Mouse (Mus musculus): Measurements from ENCODE around the gene Naa60.
A peak's percentile ranks its signal among the peaks of the same experiment; 100 is the strongest.

The Naa60 gene

DNA sequence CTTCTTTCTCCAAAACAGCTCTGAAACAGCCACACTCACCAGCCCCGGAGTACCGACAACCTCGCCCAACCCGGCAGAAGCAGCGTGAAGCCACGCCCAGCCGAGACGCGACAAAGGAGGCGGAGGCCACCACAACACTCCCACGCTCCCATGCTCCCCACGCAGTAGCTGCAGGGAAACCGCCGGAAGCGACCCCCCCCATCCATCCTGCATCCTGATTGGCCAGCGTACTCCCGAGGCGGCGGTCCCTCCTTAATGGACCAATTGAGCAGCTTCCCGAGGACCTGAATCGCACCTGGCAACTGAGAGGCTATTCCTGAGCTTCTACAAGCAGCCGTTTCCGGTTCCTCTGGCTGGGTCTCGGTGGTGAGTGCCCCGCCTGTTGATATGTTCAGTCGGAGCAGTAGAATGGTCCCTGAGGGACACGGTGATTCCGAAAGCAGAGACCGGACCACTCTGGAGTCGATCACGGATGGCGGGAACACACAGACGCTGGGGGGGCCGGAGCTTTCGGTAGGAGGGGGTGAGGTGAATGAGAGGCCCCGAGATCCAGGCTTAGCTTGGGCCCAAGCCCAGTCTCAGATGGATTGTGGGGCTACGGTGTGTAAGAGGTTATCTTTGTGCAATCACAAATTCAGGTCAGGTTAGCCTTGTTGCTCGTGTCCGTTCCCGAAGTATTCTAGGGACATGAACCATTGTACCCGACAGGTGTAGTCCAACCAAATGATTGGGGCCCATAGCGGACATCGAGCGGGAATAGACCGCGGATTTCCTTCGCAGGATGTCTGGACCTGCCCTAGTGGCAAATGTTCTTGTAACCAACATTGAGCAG is at the start of gene Naa60:
Gene Naa60 (plus strand): TSS at position 160 of the 832 bp plus-strand sequence.
- peak; percentile 91 for DNase-seq (ENCODE audit: low spot score)

DNA sequence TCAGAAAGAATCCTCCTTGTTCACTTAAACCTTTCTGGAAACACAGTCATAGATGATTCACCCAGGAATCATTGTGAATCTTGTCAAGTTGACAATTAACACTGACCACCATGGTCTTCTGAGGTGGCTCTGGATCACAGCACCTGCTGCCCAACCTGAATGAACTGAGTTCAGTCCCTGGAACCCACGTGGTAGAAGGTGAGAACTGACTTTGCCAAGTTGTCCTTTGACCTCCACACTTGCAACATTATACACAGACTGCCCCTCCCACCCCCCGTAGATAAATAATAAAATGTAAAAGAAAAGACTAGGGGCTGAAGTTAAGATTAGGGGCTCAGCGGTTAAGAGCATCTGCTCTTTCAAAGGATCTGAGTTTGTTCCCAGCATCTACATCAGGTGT is 44.2 kb upstream of the Naa60 start:
- no peak for DNase-seq (ENCODE audit: low spot score)

DNA sequence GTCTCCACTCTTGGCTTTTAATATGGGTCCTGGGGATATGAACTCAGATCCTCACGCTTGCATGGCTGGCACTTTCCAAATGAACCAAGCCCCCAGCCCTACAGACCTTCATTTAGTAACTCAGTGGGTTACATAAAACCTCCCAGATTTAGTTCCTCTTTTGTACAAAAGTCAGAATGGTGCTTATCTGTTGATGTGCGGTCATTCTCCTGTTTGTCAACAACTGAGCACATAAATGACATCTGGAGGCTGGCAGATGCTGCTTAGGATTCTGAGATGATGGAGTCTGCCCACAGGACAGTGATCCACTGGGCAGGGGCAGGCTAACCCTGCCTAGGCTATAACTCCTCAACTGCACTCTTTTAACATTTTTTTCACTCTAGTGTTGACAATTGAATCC is 42.4 kb upstream of the Naa60 start:
- no peak for DNase-seq (ENCODE audit: low spot score)

DNA sequence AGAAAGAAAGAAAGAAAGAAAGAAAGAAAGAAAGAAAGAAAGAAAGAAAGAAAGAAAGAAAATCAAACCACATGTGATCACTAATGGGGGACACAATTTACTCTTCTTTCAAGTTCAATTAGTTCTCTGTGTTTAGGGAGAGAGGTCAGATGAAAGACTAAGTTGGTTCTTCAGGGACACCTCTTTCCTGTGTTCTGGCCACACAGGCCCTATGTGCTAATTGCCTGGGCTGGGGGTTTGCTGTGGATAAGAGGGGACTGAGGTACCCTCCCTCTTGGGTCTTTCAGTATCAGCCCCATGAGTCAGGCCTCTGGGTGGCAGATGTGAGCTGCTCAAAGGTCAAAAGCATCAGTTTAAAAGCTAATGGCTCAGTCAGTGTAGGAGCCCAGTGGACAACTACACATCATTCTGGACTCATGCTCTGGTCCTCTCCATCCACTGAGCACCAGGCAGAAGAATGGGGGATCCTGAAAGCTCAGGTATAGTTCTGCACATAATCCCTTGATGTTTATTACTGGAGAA is 41.5 kb upstream of the Naa60 start, which contains the start of gene Olfr15:
Gene Olfr15 (plus strand): TSS at position 291 of the 522 bp plus-strand sequence.
- no peak for DNase-seq (ENCODE audit: low spot score)

DNA sequence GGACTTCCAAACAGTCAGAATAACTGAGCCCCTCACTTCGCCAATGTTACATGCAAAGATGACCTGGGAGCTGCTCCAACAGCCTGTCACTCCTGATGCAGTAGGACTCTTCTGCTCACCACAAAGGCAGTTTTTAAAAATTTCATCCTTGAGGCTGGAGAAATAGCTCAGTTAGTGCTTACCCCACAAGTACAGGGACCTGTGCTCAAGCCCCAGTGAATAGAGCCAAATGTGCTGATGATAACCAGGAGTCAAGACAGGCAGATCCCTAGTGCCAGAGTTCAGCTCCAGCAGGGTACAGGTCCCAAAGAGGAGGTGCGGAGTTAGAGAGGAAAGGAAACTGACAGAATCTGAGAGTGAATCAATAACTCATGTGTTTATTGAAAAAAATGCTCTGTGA is 36.7 kb upstream of the Naa60 start:
- DNase-seq (ENCODE audit: low spot score): no peak

DNA sequence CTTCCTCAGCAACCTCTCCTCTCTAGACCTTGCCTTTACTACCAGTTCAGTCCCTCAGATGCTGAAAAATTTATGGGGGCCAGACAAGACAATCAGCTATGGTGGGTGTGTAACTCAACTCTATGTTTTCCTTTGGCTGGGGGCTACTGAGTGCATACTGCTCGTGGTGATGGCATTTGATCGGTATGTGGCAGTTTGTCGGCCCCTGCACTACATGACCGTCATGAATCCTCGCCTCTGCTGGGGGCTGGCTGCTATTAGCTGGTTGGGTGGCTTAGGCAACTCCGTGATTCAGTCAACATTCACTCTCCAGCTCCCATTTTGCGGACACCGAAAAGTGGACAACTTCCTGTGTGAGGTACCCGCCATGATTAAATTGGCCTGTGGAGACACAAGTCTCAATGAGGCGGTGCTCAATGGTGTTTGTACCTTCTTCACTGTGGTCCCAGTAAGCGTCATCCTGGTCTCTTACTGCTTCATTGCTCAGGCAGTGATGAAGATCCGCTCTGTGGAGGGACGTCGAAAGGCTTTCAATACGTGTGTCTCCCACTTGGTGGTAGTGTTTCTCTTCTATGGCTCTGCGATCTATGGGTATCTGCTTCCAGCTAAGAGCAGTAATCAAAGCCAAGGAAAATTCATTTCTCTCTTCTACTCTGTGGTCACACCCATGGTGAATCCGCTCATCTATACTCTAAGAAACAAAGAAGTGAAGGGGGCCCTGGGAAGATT is 32.9 kb upstream of the Naa60 start:
- DNase-seq (ENCODE audit: low spot score): no peak

DNA sequence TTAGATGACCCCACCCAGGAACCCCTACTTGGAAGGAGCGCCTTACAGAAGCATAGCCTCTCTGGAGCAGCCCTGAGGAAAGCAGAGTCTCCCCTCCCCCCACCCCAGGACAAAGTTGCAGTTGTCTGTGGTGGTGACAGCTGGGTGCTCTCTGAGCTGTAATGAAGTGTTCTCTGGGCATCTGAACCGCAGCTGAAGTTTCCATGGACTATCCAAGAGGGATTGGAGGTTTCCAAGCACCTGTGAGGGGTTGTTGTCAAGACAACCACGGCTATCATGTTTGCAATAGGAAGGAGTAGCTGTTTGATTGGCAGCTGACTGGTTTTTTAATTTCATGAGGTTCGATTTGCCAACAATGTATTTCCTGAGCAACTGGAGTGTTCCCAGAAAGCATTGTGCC is 29.2 kb upstream of the Naa60 start:
- DNase-seq (ENCODE audit: low spot score): no peak

DNA sequence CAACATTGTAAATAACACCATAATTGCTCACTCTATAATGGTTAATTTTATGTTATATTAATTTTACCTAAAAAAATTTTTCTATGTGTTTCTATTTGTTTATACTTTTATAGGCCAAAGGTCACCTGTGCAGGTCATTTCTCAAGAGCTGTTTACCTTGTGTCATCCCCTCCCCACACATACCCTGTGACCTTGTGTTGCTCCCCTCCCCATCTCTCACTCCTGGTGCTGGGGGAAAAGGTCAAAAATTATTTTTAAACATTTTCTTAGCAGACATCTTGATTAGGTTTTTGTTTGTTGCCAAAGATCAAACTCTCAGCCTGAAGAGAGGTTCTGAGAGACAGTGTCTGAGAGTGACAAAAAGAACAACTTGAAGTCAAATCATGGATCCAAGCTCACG is 28.4 kb upstream of the Naa60 start:
- no peak for DNase-seq (ENCODE audit: low spot score)

DNA sequence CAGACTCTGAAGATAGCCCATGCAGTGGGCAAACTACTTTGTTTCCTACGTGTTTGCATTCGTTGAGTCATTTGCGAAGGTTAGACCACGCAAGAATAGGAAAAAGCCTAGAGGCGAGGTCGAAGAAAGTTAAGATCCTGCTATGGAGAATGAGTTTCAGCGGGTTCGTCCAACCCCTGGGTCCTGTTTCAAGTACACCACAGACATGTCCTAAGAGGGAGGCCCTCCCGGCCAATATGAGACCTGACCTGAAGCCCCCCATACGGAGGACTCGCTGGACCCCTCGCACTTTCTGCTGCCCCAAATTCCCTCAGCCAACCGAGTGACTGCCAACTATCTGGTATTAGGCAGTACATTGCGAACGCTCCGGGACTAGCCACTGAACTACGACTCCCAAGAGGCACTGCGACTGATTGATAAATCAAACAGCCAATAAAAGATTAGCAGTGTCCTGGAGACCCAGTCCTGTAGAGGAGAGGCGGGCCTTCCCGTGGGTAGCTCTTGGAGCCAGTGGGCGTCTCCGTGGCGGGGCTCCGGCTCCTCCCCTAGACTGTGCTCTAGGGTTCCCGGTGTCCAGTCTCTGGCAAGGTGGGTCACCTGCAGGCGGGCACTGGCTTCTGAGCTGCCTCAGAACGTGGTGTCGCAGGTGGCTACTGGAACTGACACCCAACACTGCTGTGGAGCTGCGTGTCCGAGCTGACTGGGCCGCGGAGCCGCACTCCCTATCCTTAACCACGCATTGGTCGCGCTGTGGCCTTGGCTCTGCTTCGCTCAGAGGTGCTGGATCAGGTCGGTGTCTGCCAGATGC is 25.3 kb upstream of the Naa60 start, which contains the start of gene Zfp174:
Gene Zfp174 (plus strand): TSS at position 558 of the 808 bp plus-strand sequence.
- peak; percentile 89 for DNase-seq (ENCODE audit: low spot score)

DNA sequence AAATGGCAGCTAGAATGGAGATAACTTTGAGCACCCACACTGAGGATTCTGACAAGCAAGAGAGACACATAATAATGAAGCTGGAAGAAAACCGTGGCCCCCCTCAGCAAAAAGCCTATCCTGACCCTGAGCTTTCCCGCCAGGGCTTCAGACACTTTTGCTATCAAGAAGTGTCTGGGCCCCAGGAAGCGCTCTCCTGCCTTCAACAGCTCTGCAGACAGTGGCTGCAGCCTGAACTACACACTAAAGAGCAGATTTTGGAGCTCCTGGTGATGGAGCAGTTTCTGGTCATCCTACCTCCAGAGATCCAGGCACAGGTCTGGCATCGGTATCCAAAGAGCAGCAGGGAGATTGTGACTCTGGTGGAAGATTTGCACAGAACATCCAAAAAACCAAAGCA is 24.3 kb upstream of the Naa60 start:
- no peak for DNase-seq (ENCODE audit: low spot score)

DNA sequence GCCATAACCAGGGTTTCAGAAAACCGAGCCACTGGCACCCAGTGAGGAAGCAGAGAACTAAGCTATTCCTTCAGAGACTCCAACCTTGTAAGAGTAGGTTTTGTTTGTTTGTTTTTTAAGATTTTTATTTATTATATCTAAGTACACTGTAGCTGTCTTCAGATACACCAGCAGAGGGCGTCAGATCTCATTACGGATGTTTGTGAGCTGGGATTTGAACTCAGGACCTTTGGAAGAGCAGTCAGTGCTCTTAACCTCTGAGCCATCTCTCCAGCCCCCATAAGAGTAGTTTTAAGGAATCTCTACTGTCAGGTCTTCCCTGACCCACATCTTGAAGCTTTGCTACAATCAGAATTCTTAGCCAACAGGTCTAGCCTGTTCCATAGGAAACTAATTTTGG is 23.8 kb upstream of the Naa60 start:
- DNase-seq (ENCODE audit: low spot score): no peak

DNA sequence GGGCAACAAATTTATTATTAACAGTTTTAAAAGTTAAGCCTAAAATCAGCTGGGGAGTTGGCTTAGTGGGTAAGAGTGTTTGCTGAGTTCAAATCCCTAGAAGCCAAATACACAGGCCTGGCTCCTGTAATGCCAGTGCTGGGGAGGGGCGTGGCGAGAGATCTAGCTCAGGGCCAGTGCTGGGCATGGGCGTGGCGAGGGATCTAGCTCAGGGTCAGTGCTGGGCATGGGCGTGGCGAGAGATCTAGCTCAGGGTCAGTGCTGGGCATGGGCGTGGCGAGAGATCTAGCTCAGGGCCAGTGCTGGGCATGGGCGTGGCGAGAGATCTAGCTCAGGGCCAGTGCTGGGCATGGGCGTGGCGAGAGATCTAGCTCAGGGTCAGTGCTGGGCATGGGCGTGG is 20.9 kb upstream of the Naa60 start:
- peak; percentile 28 for DNase-seq (ENCODE audit: low spot score)

DNA sequence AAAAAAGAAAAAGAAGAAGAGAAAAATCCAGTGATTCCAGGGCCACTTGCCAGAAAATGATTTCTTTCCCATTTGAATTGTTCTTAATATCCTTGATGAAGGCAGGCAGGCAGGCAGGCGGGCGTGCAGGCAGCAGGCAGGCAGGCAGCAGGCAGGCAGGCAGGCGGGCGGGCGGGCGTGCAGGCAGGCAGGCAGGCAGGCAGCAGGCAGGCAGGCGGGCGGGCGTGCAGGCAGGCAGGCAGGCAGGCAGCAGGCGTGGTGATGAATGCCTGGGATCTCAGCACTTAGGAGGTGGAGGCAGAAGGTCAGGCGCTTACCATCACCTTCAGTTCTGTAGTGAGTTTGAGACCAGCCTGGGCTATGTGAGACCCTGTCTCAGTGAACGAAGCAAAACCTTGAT is 19.6 kb upstream of the Naa60 start:
- DNase-seq (ENCODE audit: low spot score): no peak

DNA sequence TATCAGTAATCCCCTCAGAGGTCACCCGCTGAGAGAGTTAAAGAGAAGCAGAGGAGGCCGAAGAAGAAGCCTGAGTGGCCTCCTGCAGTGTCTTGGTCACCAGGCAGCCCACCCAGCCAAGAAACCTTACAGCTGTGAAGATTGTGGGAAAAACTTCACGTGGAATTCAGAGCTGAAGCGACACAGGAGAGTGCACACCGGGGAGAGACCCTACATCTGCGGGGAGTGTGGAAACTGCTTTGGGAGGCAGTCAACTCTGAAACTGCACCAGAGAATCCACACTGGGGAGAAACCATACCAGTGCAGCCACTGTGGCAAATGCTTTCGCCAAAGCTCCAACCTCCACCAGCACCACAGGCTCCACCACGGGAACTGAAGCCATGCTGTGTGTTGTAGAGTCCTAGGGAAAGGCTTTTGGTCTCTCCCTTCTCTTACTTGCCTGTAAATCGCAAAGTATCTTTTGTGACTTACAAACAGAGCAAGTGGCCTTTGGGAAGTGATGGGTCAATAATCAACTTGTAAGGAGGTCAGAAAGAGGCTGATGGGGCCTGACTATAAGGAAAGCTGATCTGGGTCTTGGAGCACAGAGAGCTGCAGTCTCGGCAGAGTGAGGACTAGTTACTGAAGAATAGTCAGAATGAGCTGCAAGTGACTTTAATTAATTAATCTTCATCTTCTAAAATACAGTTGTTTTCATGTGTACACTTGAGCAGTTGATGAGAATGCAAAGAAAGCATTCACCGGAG is 17.6 kb upstream of the Naa60 start:
- DNase-seq (ENCODE audit: low spot score): no peak

DNA sequence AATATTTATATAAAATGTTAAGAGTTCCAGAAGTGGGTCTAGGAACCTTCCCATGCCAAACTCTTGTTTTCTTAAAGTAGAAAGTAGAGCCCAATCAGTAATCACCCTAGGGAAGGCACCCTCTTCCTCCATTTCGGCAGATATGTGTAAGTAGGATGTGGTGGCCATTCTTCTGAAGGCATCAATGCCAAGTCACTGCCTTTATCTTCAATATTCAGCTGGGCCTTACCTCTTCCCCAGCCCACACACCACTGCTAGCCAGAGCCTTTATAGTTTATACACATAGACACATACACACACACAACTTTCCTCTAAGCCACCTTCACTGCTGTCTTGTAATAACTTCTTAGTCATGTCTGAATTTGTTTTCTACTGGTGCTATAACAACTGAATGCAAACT is 16.4 kb upstream of the Naa60 start:
- no peak for DNase-seq (ENCODE audit: low spot score)

DNA sequence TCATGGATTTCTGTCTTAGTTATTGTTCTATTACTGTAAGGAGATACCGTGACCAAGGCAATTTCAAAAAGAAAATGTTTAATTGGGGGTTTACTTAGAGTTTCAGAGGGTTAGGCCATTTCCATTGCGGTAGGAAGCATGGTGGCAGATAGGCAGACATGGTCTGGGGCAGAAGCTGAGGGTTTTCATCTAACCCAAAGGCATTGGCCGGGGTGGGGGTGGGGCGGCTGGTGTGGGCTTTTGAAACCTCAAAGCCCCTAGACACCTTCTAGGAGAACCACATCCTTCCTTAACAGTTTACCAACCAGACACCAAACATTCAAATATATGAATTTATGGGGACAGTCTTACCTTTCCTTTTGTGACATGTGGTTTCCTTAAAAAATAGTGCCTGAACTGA is 12.9 kb upstream of the Naa60 start:
- no peak for DNase-seq (ENCODE audit: low spot score)

DNA sequence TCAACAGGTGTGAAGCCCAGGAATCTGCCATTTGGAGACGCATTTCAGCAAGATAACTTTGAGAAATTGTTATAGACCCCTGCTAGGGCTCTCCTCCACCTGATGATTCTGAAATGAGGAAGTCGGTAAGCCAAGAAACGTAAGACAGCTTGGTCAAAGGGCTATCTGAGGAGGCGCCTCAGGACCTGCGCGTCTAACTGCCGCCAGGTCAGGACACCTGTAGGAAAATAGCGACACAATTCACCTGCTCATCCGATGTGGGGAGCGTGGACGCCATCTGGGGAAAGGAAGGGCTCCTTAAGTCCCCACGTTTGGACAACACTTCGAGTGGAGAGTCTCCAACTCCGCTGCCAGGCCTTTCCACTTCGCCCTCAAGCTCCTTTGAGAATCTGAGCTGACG is 360 bp upstream of the Naa60 start:
- DNase-seq (ENCODE audit: low spot score): no peak

DNA sequence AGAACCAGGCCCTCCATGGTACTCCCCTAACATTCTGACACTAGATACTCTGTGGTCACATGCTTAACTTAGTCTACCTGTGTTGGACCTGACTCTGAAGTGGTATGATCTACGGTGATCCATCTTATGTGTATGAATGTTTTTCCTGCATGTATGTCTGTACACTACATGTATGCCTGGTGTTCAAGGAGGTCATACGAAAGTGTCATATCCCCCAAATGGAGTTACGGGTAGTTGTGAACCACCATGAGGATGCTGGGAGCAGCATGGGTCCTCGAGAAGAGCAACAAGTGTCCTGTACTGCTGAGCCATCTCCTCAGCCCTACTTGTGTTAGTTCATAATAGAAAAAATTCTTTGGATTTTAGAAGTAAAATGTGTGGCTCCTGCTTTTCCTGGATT is 4.2 kb downstream of the Naa60 start:
- no peak for DNase-seq (ENCODE audit: low spot score)

DNA sequence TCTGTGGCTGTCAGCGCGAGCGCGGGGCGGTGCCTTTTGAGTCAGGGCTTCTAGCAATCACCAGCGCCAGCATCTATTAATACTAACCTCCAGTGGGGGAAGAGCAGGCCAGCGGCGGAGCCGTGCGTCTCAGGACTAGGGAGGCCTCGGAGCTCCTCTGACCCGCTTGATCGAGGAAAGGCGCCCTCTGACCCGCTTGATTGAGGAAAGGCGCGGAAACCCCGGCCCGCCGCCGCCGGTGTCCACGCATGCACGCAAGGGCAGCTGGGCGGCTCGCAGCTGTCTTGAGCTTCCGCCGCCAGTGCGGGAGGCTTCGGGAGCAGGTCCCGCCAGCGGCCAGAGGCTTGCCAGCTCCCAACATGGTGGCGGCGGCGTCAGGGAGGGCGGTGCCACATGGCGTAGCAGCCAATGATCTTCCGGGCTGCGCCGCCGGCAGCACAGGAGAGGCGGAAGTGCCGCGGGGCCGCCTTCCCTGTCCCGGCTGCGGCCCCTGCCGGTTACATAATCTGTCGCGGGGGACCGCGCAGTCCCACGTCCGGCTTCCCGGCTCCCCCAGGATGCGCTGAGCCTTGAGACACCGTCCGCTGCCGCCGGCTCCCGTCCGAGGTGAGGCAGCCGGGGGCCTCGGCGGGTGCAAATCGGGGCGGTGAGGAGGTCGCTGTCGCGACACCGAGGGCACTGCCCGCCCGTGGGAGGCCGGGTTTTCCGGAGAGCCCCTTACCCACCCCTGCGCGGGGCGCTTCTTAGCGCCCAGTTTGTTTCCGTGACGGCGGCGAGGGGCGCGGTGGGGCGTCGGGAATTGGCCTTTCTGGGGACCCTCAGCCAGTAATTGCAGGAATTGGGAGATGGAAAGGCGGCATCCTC is 12.3 kb downstream of the Naa60 start, which contains the start of the genes Zfp597 and Gm20695:
Gene Zfp597 (minus strand): TSS at position 361 of the 864 bp plus-strand sequence.
Gene Gm20695 (plus strand): TSS at position 448 of the 864 bp plus-strand sequence.
- DNase-seq (ENCODE audit: low spot score): peak; percentile 96

DNA sequence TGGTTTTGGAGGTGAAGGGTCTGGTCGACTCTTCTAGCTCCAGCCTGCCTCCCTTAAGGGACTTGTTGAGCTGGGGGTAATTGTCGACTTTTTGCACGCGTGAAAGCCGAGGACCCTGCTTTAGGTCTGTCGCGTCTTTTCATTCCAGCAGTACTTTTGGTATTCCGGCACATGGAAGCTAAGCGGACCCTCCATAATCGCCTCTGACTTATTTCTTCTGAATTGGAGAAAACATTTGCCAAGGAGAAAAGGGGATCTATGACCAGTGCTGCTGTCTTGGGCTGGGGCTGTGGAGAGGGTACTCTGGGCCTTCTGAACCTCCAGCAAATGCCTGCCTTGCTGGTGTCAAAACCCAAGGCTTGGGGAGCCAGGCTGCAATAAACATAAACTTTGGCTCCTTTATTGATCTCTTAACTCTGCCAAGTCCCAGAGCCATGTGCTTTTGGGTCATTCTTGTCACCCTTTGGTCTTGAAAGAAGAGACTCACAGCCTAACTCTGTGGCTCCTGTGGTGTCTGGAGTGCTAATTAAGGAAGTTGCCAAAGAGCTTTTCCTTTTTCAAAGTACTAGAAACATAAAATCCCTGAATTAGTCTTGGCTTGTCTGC is 13.0 kb downstream of the Naa60 start:
- no peak for DNase-seq (ENCODE audit: low spot score)

Measured in ovary, postnatal 36 days (tissue).